Mouse (Mus musculus): ENCODE data around the gene Zfp385b.

The Zfp385b gene

DNA sequence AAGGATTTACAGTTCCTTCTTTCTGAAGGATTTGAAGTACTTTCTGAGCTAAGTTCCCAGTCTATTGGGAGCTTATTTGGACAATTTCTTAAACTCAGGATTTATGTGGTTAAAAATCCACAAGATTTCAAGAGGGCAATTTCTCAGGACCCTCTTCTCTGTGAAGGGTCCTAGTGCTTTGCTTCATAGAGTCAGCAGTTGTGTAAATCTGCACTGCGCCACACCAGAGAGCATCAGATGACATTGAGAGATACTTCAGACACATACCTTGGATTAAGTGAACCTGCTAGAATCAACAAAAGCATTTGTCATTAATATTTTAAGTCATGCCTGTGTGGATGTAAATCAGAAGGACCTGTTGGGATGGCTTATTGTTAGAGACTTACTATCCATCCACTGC, 439.5 kb downstream of the Zfp385b start:
- in situ Hi-C loops (cut with MboI) = no loop called here

GRCm38 (mm10) chr2:77379332-77379731, 440.1 kb downstream of the Zfp385b start:
- in situ Hi-C loops (cut with MboI) = no loop called here

DNA sequence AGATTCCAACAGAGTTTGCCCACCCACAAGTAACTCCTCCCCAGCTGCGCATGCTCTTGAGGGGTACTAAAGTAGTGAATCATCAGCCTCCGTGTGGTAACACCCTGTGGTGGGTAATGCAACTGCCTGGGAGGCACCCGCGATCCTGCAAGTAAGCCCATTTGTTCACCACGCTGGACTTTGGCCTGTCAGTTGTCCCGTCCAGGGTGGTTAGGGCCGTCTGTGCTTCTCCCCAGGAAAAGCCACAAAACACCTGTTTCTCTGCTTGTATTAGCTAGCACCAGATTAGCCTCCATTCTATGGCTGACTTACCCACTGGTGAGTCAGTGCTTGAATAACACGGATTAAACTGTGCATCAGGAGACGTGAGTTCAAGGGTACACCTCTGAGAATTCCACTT, 442.6 kb downstream of the Zfp385b start:
- in situ Hi-C loops (cut with MboI) = no loop called here

GRCm38 (mm10) chr2:77375155-77375554, 444.3 kb downstream of the Zfp385b start:
- in situ Hi-C loops (cut with MboI) = no loop called here

- in situ Hi-C loops (cut with MboI) = no loop called here
Measured at GRCm38 (mm10) chr2:77369174-77369573, 450.3 kb downstream of the Zfp385b start.

Measured in mature B cell (primary cell).